Mouse (Mus musculus) hindbrain, embryonic 11.5 days (tissue): ENCODE measurements at regions not wholly inside any gene's neighbourhood (a gene's known extent, or its start where the extent isn't known, plus 50 kb on each side); places are given as distances from the start of the nearest gene placed in this dataset.

Experiments used
- ATAC-seq: fragments of 200-750 bp; cut with Nextera tagmentation; 2 replicates; pipeline ENCODE4 v1.8.0; 2017; ENCODE audit warnings: mild to moderate bottlenecking, moderate TSS enrichment, moderate library complexity; ENCODE audit not compliant: low FRiP score
- DNase-seq: peaks from one replicate; pipeline ENCODE4 v3.0.0-alpha.2; 2015; ENCODE audit warnings: low spot score
- H3K27ac ChIP-seq: fragments of 300-500 bp; sonication (generic); 2 replicates; pipeline ENCODE4 v1.5.1; 2014; ENCODE audit warnings: mild to moderate bottlenecking, low read depth, low read length
- H3K27me3 ChIP-seq: fragments of 300-500 bp; sonication (generic); 2 replicates; pipeline ENCODE4 v1.6.1; 2014; ENCODE audit warnings: mild to moderate bottlenecking, low read length, moderate library complexity, mixed read lengths; ENCODE audit not compliant: control insufficient read depth, insufficient read depth
- H3K36me3 ChIP-seq: fragments of 300-500 bp; sonication (generic); 2 replicates; pipeline ENCODE4 v1.6.1; 2014; ENCODE audit warnings: mild to moderate bottlenecking, low read length, moderate library complexity, mixed read lengths; ENCODE audit not compliant: control insufficient read depth, insufficient read depth
- H3K4me1 ChIP-seq: fragments of 300-500 bp; sonication (generic); replicated peaks from 2 replicates; pipeline ENCODE4 v1.6.1; 2014; ENCODE audit warnings: low read length, mixed read lengths; ENCODE audit not compliant: control insufficient read depth, insufficient read depth
- H3K4me2 ChIP-seq: fragments of 300-500 bp; sonication (generic); replicated peaks from 2 replicates; pipeline ENCODE4 v1.6.1; 2014; ENCODE audit warnings: mild to moderate bottlenecking, low read depth, low read length
- H3K4me3 ChIP-seq: fragments of 300-500 bp; sonication (generic); 2 replicates; pipeline ENCODE4 v1.5.1; 2014; ENCODE audit warnings: low read depth, low read length
- H3K9ac ChIP-seq: fragments of 300-500 bp; sonication (generic); 2 replicates; pipeline ENCODE4 v1.6.1; 2014; ENCODE audit warnings: low read depth, low read length
- H3K9me3 ChIP-seq: fragments of 300-500 bp; sonication (generic); 2 replicates; pipeline ENCODE4 v1.6.1; 2016; ENCODE audit warnings: low read length; ENCODE audit not compliant: control insufficient read depth
- WGBS: fragments of 180-500 bp; shearing (Covaris S2); extraction: QIAGEN DNeasy Blood & Tissue Kit; methylation state at CpG from one replicate; pipeline ENCODE4 v1.1.7; 2014; 5-methylcytosine and 5-hydroxymethylcytosine counted together

- ATAC-seq, result no peak
- WGBS, result 75% methylated on average over 2 of the region's 2 CpGs
- DNase-seq, result no peak
These were observed 69.2 kb upstream of the Pitx2 start for GRCm38 (mm10) chr3:129130521-129130920.

GRCm38 (mm10) chr3:129131140-129131539, 68.5 kb upstream of the Pitx2 start:
- Histone ChIP-seq H3K4me3 (no peak overlapping the region), H3K4me2 (no peak overlapping the region), H3K4me1 (no peaks in the 10 kb centered on the region), H3K9ac (no peak overlapping the region), H3K9me3 (no peaks in the 10 kb centered on the region), H3K27me3 (no peaks in the 10 kb centered on the region), H3K36me3 (no peaks in the 10 kb centered on the region), H3K27ac (no peak overlapping the region)
- ATAC-seq (peak; percentile 44; the same call in 1 of the 2 replicates), DNase-seq (peak; percentile 37)
- 21% methylated on average over 8 of the region's 8 CpGs for WGBS

More at GRCm38 (mm10) chr3:129130521-129130920, 69.2 kb upstream of the Pitx2 start:
- H3K27ac ChIP-seq, result no peak overlapping the region
- H3K4me1 ChIP-seq, result no peaks in the 10 kb centered on the region
- H3K4me2 ChIP-seq, result no peak overlapping the region
- no peak overlapping the region for H3K9ac ChIP-seq
- H3K4me3 ChIP-seq, result no peak overlapping the region
- no peaks in the 10 kb centered on the region for H3K27me3 ChIP-seq
- no peaks in the 10 kb centered on the region for H3K9me3 ChIP-seq
- H3K36me3 ChIP-seq, result no peaks in the 10 kb centered on the region

- DNase-seq (peak; percentile 10), ATAC-seq (0 out of 2 replicates have a peak, but pooled peaks have one; percentile 29)
- no peak overlapping the region for H3K4me3 ChIP-seq
- H3K4me2 ChIP-seq, result no peak overlapping the region
- H3K27me3 ChIP-seq, result no peaks in the 10 kb centered on the region
- 67% methylated on average over 6 of the region's 6 CpGs for WGBS
- no peaks in the 10 kb centered on the region for H3K9me3 ChIP-seq
- no peak overlapping the region for H3K9ac ChIP-seq
- H3K36me3 ChIP-seq, result no peaks in the 10 kb centered on the region
- no peaks in the 10 kb centered on the region for H3K4me1 ChIP-seq
- no peak overlapping the region for H3K27ac ChIP-seq
These were observed 67.7 kb upstream of the Pitx2 start for GRCm38 (mm10) chr3:129131877-129132433.
